Mouse (Mus musculus) heart, adult 2 months (tissue): ENCODE data around the gene Ubr3.

Experiments
- EP300 ChIP-seq: fragments of 200-500 bp; IDR thresholded peaks from 2 replicates; pipeline ENCODE4 v1.6.1; 2011; ENCODE audit warnings: low read depth, low read length, control low read depth; ENCODE audit not compliant: insufficient read depth
- POLR2A ChIP-seq: fragments of 200-500 bp; IDR thresholded peaks from 2 replicates; pipeline ENCODE4 v1.6.1; 2011; ENCODE audit warnings: mild to moderate bottlenecking, low read depth, low read length, control low read depth; ENCODE audit not compliant: insufficient read depth

DNA sequence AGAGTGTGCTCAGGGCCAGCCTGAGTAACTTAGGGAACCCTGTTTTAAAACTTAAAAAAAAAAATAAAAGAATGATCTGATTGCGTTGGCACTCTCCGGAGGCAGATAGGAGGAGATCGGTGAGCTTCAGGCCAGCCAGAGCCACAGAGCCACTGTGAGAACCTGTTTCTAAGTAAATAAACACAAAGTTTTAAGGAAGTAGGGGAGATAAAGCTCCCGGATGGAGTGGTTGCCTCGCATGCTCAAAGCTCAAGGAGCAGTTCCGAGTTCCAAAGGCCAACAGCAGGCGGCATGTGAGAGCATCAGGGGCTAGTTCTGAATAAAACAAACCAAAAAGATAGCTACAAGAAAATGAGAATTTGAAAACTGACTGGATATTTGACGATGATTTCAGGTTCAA is 40.7 kb upstream of the Ubr3 start:
- TF ChIP-seq POLR2A: no peak
- no peak for TF ChIP-seq EP300
